Mouse (Mus musculus) cerebellum, adult 2 months (tissue): ENCODE results near the gene Tmem207.

Source experiments
- CTCF ChIP-seq: fragments of 200-500 bp; IDR thresholded peaks from 2 replicates; pipeline ENCODE4 v1.5.1; 2011; ENCODE audit warnings: low read depth, mild to moderate bottlenecking, control low read depth, low read length, moderate library complexity, borderline replicate concordance; ENCODE audit not compliant: insufficient read depth
- POLR2A ChIP-seq: fragments of 200-500 bp; IDR thresholded peaks from 2 replicates; pipeline ENCODE4 v1.6.1; 2011; ENCODE audit warnings: low read length, control low read depth, borderline replicate concordance; ENCODE audit not compliant: insufficient read depth

GRCm38 (mm10) chr16:26558797-26559196, 32.2 kb upstream of the Tmem207 start:
- TF ChIP-seq CTCF (no peak), POLR2A (no peak)
